Mouse (Mus musculus) layer of hippocampus, postnatal 14 days (tissue): ENCODE measurements around the gene E2f1. TPM values are rescaled to one million over a fixed set of nuclear protein-coding genes. Genes with fewer than 3 reads are reported as not detected.

Source experiments
- DNase-seq, 2 experiments: peaks; one replicate each; pipeline ENCODE4 v3.0.0; 2021 to 2022; ENCODE audit warnings: low spot score in 2 of 2, mixed read lengths in 1 of 2
- total RNA-seq, 2 experiments: library from RNA; stranded (reverse); gene quantifications; 2 replicates each; pipeline ENCODE4 v1.2.3; 2021

E2f1 gene
- total RNA-seq, 2 experiments from 2014 or later, result 7.1 to 8.0 TPM

DNA sequence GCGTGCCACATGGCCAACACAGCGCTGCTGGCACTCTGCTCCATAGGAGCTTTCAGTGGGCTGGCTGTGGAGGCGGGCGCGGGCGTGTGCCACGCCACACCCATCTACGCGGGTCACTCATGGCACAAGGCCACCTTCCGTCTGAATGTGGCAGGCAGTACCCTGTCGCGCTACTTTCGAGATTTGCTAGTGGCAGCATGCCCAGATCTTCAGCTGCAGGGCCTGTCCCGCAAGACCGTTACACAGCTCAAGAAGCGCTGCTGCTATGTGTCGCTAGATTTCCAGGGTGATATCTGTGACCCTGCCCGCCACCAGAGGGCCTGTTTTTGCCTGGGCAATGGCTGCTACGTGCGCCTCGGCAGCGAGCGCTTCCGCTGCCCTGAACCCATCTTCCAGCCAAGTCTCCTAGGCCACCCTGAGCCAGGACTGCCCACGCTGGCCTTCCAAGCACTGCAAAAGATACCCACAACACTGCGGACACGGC is 17.2 kb downstream of the E2f1 start:
- peak; percentile 74 to 76 for DNase-seq

GRCm38 (mm10) chr2:154551927-154552326 is 17.8 kb downstream of the E2f1 start:
- DNase-seq, result no peak

GRCm38 (mm10) chr2:154551476-154551875 is 18.2 kb downstream of the E2f1 start, which contains the start of gene Actl10:
Gene Actl10, plus strand, starts transcription at chr2:154551776.
- DNase-seq, result no peak

DNA sequence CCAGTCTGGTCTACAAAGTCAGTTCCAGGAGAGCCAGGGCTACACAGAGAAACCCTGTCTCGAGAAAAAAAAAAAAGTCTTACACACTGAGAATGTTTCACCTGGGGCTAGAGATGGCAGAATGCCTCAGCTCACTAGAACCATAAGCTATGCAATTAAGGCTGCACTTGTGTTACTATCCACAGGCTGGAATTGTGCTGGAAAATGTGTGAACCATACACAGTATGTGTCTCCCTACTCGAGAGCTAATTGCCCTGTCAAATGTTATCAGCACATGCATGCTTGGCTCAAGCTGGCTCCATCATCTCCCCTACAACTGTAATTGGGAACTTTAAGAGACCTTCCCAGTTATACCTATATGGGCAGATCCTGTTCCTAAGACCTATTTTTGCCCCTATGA is 18.8 kb downstream of the E2f1 start:
- DNase-seq, result no peak

- no peak for DNase-seq
Measured at GRCm38 (mm10) chr2:154549886-154550189, 19.9 kb downstream of the E2f1 start.

GRCm38 (mm10) chr2:154549127-154549885 is 20.4 kb downstream of the E2f1 start:
- DNase-seq, result no peak

DNA sequence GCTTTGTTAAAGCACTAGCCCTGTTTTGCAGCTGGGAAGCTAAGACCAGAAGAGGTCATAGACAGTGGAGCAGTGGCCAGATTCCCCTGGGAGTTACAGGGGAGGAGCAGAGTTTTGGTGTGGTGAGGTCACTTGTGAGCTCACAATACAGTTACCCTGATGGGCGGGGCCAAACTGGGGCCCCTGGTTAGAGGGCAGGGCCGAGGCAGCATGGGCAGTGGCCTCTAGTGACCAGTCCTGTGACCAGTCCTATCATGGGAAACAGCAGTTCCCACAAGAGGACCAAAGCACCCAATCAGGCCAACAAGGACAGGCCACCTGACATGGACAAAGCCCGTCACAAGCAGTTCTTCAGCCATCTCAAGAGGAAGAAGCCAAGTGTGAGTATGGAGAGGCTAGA is 21.0 kb downstream of the E2f1 start:
- DNase-seq, result no peak

DNA sequence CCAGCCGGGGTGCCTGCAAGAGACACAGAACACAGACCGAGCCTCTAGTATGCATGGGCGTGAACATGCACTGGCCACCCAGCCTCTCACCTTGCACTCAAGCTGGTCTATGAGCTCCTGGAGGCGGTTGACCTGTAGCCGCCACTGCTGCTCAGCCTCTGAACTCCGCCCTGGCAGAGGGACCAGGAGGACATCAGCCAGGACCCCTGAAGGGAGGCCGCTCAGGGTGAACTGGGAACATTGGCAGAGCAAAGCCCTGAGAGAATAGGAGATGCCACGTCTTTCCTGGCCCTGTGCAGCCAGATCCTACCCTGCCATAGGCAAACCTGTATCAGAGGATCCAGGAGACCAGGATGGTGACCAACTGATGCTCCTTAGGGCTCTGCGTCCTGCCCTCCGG is 23.0 kb downstream of the E2f1 start, which contains the start of gene 1700003F12Rik:
Gene 1700003F12Rik (plus strand): TSS at position 375 of the 400 bp plus-strand sequence.
- no peak for DNase-seq

GRCm38 (mm10) chr2:154543567-154544347 is 25.9 kb downstream of the E2f1 start:
- DNase-seq, result peak; percentile 73 to 91

DNA sequence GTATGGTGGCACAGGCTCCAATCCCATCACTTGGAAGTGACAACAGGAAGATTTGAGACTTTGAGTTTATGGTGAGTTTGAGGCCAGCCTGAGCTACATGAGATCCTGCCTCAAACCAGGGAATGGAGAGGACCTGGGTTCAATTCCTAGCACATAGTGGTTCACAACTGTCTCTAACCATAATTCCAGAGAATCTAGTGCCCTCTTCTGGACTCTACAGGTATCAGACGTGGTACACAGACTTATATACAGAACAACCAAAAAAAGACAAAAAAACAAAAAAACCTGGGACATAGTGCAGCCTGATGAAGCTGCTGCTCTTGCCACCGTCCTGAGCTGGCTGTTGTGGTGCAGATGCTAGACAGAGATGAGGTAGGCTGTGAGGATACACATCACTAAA is 28.1 kb downstream of the E2f1 start:
- DNase-seq, result no peak

DNA sequence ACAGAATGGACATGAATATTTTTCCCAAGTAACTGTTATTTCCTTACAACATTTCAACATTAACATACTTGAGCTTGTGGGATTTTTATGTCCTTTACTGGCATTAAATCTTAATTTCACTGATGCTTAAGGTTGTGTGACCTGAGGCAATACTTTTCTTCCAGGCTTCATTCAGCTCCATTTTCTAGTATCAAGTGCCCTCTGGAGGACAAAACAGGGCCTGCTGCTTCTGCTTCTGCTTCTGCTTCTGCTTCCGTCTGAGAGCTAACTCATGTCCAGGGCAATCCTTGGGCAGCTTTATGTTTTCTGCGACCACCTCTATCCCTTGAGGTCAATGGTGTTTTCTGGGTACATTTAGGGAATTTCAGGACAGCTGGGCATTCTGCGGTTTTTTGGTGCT is 30.0 kb downstream of the E2f1 start:
- DNase-seq, result peak in 1 of 2 experiments; percentile 78

DNA sequence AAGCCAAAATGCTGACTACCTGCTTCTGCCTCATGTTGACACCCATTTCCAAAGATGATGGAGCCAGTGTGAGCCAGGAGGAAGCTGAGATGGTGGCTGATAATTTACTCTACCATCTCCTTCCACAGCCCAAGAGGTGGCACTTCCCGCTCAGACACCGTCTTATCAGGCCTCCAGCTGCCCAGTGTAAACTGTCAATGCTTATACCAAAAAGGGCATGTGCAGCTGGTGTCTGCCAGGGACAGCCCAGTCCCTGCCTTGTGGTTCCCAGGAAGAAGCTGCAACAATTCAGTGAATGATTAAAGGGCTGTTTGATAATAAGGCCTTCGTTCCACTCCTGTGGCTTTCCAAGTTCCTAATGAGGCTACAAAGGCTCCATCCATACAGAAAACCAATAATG is 31.0 kb downstream of the E2f1 start:
- no peak for DNase-seq

DNA sequence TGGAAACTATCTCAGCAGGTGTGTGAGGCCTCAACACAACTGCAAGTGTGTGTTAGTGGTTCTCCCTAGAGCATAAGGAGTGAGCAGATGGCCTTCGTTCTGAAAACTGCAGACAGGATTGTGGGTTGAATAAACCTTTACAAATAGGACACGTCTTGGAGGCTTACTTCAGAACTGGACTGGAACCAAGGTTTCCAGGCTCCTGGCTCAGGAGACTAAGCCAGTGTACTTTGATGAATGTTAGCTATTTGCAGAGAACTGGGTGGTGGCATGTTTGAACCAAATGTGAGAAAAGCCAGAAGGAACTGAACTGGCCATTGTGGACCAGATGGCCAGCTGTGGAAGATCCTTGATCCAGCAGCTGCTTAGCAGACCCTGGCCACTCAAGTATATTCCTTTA is 31.4 kb downstream of the E2f1 start:
- DNase-seq, result peak in 1 of 2 experiments; percentile 66

- no peak for DNase-seq
Measured at GRCm38 (mm10) chr2:154534704-154535270, 34.9 kb downstream of the E2f1 start.

DNA sequence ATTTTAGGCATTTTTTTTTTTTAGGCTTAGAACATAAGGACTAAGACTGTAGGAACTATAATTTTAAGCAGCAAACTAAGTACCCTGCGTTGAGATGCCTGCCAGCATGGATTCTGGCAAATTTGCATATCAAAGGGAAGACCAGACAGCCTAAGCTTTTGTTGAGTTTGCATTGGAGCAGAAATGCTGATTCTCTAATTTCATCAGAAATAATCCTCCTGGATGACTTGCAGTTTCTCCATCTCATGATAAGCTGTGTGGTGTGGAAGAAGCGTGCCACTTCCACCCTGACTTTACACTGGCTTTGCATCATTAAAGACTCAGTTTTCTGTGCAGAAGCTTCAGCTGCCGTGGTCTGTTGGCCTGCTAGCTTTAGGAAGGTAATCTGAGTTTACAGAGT is 36.8 kb downstream of the E2f1 start:
- no peak for DNase-seq

- DNase-seq, result no peak
Measured at GRCm38 (mm10) chr2:154526531-154526930, 43.2 kb downstream of the E2f1 start.

GRCm38 (mm10) chr2:154525285-154525684 is 44.4 kb downstream of the E2f1 start:
- DNase-seq, result peak in 1 of 2 experiments; percentile 77

DNA sequence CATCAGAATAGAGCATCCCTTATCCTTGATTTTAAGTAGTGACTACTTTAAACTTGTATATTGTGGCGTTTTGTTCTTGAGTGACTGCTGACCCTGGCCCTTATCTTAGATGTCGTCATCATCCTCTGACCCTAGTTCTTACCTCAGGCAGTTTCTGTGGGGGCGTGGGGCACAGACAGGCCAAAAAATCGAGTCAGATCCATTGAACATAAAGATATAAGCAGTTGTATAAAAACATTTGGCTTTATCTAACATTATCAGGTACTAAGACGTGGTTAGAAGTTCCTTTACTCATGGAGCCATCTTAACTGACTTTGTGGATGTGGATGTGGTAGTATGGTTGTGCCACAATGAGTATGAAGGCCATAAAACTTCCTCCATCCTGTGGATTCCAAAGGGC is 47.4 kb downstream of the E2f1 start:
- no peak for DNase-seq

- DNase-seq, result no peak
Measured at GRCm38 (mm10) chr2:154521449-154521848, 48.2 kb downstream of the E2f1 start.

- DNase-seq, result no peak
Measured at GRCm38 (mm10) chr2:154517424-154517823, 52.3 kb downstream of the E2f1 start.

DNA sequence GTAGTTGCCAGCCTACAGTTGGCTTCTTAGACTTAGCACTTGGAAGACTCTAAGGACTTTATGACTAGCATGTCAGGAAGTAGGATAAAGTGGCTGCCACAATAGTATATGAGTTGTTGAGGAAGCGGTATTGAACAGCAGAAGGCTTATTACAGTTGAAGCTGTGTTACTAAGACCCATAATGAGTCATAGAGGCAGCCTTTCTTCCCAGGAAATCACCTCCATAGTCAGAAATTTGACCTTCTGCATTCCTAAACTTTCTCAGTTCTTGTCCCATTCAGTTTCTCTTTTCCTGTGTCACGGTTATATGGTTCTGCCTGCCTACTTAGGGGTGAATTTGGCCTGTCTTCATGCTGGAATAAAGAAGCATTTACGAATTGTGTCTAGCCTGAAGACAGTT is 52.7 kb downstream of the E2f1 start:
- no peak for DNase-seq

DNA sequence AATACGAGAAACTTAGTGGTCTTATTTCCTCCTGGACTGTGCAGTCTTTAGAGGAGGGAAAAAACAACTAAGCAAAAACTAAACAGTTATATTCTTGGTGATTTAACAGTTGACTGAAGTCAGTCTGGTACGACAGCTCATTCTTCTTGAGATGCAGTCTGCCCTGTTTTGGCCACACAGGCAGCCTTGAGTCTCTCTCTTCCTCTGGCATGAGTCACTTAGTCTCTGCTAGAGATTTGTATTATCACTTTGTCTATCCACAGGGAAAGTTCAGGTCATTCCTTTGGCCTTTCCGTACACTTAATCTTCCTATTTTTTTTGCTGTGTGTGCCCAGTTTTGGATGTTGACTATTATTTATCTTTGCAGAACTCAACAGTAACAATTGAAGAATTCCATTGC is 59.6 kb downstream of the E2f1 start:
- no peak for DNase-seq
